Mouse (Mus musculus): ENCODE data around the gene Cdhr5. TPM values are rescaled to one million over a fixed set of nuclear protein-coding genes. Genes with fewer than 3 reads are reported as not detected.
"Not testable (repeated sequence)": the region's sequence is repeated elsewhere in the genome, so short reads cannot be mapped to it uniquely, and the experiment has no call there.

Cdhr5 gene
- polyA plus RNA-seq, 1 experiment from 2014 or later: 1.6 TPM

- H3K27ac ChIP-seq (ENCODE audit: low read length): no peak overlapping the region
- H3K36me3 ChIP-seq (ENCODE audit: control insufficient read depth, insufficient read depth, low read length): peaks cover 86% of the 10 kb centered on the region
- H3K9me3 ChIP-seq (ENCODE audit: control insufficient read depth, low read depth, low read length): no peaks in the 10 kb centered on the region
- no peaks in the 10 kb centered on the region for H3K27me3 ChIP-seq (ENCODE audit: control insufficient read depth, insufficient read depth, low read length)
- no peak for ATAC-seq (ENCODE audit: insufficient number of reproducible peaks, insufficient read depth, low FRiP score, low read depth)
- 94% methylated on average over 10 of the region's 10 CpGs for WGBS
- no peak overlapping the region for H3K4me3 ChIP-seq (ENCODE audit: low read depth, low read length)
- H3K4me1 ChIP-seq (ENCODE audit: control insufficient read depth, insufficient read depth, low read length): no peaks in the 10 kb centered on the region
- no peak overlapping the region for H3K4me2 ChIP-seq (replicated peaks; ENCODE audit: low read depth, low read length)
- H3K9ac ChIP-seq (replicated peaks; ENCODE audit: low read depth, low read length): no peak overlapping the region
Measured at GRCm38 (mm10) chr7:141256159-141256558, 20.4 kb downstream of the Cdhr5 start.

DNA sequence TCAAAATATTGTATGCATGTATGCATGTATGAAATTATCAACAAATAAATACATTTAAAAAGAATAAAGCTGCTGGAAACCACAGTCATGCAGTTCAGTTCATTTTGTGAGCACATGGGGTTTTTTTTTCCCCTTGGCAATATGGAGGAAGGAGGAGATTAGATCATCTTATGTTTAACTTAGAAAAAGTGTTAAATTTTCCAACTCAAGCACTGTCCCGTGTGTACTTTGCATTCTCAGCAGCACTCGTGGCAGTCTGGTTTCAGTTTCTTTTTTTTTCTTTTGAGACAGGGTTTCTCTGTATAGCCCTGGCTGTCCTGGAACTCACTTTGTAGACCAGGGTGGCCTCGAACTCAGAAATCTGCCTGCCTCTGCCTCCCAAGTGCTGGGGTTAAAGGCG lies 26.1 kb downstream of the Cdhr5 start:
- not testable (repeated sequence) for H3K9ac ChIP-seq (replicated peaks; ENCODE audit: low read depth, low read length); H3K9me3 ChIP-seq (ENCODE audit: control insufficient read depth, low read depth, low read length); H3K4me3 ChIP-seq (ENCODE audit: low read depth, low read length); ATAC-seq (ENCODE audit: insufficient number of reproducible peaks, insufficient read depth, low FRiP score, low read depth); H3K4me2 ChIP-seq (replicated peaks; ENCODE audit: low read depth, low read length); H3K27me3 ChIP-seq (ENCODE audit: control insufficient read depth, insufficient read depth, low read length); H3K27ac ChIP-seq (ENCODE audit: low read length); H3K4me1 ChIP-seq (ENCODE audit: control insufficient read depth, insufficient read depth, low read length)
- H3K36me3 ChIP-seq (ENCODE audit: control insufficient read depth, insufficient read depth, low read length): peaks cover 76% of the 10 kb centered on the region
- WGBS: 89% methylated on average over 4 of the region's 4 CpGs

GRCm38 (mm10) chr7:141231551-141231950 lies 45.0 kb downstream of the Cdhr5 start:
- Histone ChIP-seq H3K4me1 (ENCODE audit: control insufficient read depth, insufficient read depth, low read length) (peaks cover 9% of the 10 kb centered on the region), H3K9ac (replicated peaks; ENCODE audit: low read depth, low read length) (no peak overlapping the region), H3K27ac (ENCODE audit: low read length) (no peak overlapping the region), H3K36me3 (ENCODE audit: control insufficient read depth, insufficient read depth, low read length) (peaks cover 43% of the 10 kb centered on the region), H3K4me3 (ENCODE audit: low read depth, low read length) (no peak overlapping the region), H3K9me3 (ENCODE audit: control insufficient read depth, low read depth, low read length) (no peaks in the 10 kb centered on the region), H3K27me3 (ENCODE audit: control insufficient read depth, insufficient read depth, low read length) (no peaks in the 10 kb centered on the region), H3K4me2 (replicated peaks; ENCODE audit: low read depth, low read length) (no peak overlapping the region)
- no peak for ATAC-seq (ENCODE audit: insufficient number of reproducible peaks, insufficient read depth, low FRiP score, low read depth)
- WGBS: 90% methylated on average over 9 of the region's 10 CpGs

DNA sequence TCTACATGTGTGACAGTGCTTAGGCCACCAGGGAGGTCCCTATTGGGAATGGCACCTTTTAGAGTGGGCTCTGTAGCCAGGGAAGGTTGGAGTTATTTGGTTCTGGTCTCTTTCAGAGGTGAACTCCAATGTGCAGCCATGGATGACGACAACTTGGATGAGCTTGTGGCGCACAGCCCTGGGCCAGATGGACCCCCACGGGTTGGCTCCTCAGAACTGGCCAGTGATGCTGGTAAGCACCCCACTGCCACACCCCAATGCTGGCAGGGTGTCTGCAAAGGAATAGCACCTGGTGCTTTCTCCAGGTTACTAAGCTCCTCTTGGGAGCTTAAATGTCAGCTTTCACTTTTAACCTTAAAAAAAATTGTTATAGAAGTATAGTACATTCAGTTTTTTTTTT lies 45.5 kb downstream of the Cdhr5 start:
- Histone ChIP-seq H3K27me3 (ENCODE audit: control insufficient read depth, insufficient read depth, low read length) (no peaks in the 10 kb centered on the region), H3K36me3 (ENCODE audit: control insufficient read depth, insufficient read depth, low read length) (peaks cover 41% of the 10 kb centered on the region), H3K27ac (ENCODE audit: low read length) (no peak overlapping the region), H3K4me3 (ENCODE audit: low read depth, low read length) (no peak overlapping the region), H3K4me1 (ENCODE audit: control insufficient read depth, insufficient read depth, low read length) (peaks cover 9% of the 10 kb centered on the region), H3K4me2 (replicated peaks; ENCODE audit: low read depth, low read length) (no peak overlapping the region), H3K9ac (replicated peaks; ENCODE audit: low read depth, low read length) (no peak overlapping the region), H3K9me3 (ENCODE audit: control insufficient read depth, low read depth, low read length) (no peaks in the 10 kb centered on the region)
- WGBS: 97% methylated on average over 3 of the region's 3 CpGs
- no peak for ATAC-seq (ENCODE audit: insufficient number of reproducible peaks, insufficient read depth, low FRiP score, low read depth)

DNA sequence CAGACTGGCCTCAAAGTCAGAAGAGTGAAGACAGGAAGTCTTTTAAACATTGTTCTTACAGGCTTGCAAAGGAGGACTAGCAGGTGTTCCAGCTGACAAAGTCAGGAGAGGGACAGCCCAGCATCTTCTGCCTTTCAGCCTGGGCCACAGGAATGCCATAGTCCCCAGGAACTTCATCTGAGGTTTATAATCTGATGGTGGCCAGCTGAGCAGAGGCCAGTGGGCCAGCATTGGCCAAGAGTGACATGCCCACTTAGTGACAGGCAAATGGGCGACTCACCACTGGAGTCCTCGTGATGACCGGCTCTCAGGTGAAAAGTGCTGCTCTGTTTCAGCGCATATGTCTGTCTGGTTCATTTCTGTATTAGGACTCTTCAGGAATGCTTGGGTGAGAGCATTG lies 46.0 kb downstream of the Cdhr5 start:
- H3K9me3 ChIP-seq (ENCODE audit: control insufficient read depth, low read depth, low read length): no peaks in the 10 kb centered on the region
- 93% methylated on average over 4 of the region's 4 CpGs for WGBS
- no peaks in the 10 kb centered on the region for H3K27me3 ChIP-seq (ENCODE audit: control insufficient read depth, insufficient read depth, low read length)
- H3K36me3 ChIP-seq (ENCODE audit: control insufficient read depth, insufficient read depth, low read length): peaks cover 40% of the 10 kb centered on the region
- ATAC-seq (ENCODE audit: insufficient number of reproducible peaks, insufficient read depth, low FRiP score, low read depth): no peak
- H3K4me2 ChIP-seq (replicated peaks; ENCODE audit: low read depth, low read length): no peak overlapping the region
- H3K4me3 ChIP-seq (ENCODE audit: low read depth, low read length): no peak overlapping the region
- no peak overlapping the region for H3K9ac ChIP-seq (replicated peaks; ENCODE audit: low read depth, low read length)
- H3K27ac ChIP-seq (ENCODE audit: low read length): no peak overlapping the region
- H3K4me1 ChIP-seq (ENCODE audit: control insufficient read depth, insufficient read depth, low read length): peaks cover 9% of the 10 kb centered on the region

GRCm38 (mm10) chr7:141229702-141230101 lies 46.9 kb downstream of the Cdhr5 start:
- Histone ChIP-seq H3K4me3 (ENCODE audit: low read depth, low read length) (peak overlapping the region; percentile 78), H3K27me3 (ENCODE audit: control insufficient read depth, insufficient read depth, low read length) (no peaks in the 10 kb centered on the region), H3K36me3 (ENCODE audit: control insufficient read depth, insufficient read depth, low read length) (peaks cover 31% of the 10 kb centered on the region), H3K4me1 (ENCODE audit: control insufficient read depth, insufficient read depth, low read length) (peaks cover 9% of the 10 kb centered on the region), H3K4me2 (replicated peaks; ENCODE audit: low read depth, low read length) (peak overlapping the region; percentile 99), H3K27ac (ENCODE audit: low read length) (no peak overlapping the region), H3K9ac (replicated peaks; ENCODE audit: low read depth, low read length) (peak overlapping the region; percentile 83), H3K9me3 (ENCODE audit: control insufficient read depth, low read depth, low read length) (no peaks in the 10 kb centered on the region)
- ATAC-seq (ENCODE audit: insufficient number of reproducible peaks, insufficient read depth, low FRiP score, low read depth): no peak
- 48% methylated on average over 6 of the region's 6 CpGs for WGBS

- under 1% methylated on average over 76 of the region's 76 CpGs for WGBS
- peak within 1 kb of the TSS; percentile 92 for H3K27ac ChIP-seq (ENCODE audit: low read length)
- H3K4me2 ChIP-seq (replicated peaks; ENCODE audit: low read depth, low read length): peak within 1 kb of the TSS; percentile 99
- H3K9me3 ChIP-seq (ENCODE audit: control insufficient read depth, low read depth, low read length): no peaks in the 10 kb centered on the region
- peak within 1 kb of the TSS; percentile 83 for H3K9ac ChIP-seq (replicated peaks; ENCODE audit: low read depth, low read length)
- peak; percentile 92 for ATAC-seq (ENCODE audit: insufficient number of reproducible peaks, insufficient read depth, low FRiP score, low read depth)
- H3K4me1 ChIP-seq (ENCODE audit: control insufficient read depth, insufficient read depth, low read length): peaks cover 9% of the 10 kb centered on the region
- H3K36me3 ChIP-seq (ENCODE audit: control insufficient read depth, insufficient read depth, low read length): peaks cover 20% of the 10 kb centered on the region
- H3K4me3 ChIP-seq (ENCODE audit: low read depth, low read length): peak within 1 kb of the TSS; percentile 78
- H3K27me3 ChIP-seq (ENCODE audit: control insufficient read depth, insufficient read depth, low read length): no peaks in the 10 kb centered on the region
Measured at GRCm38 (mm10) chr7:141228279-141229067, 48.1 kb downstream of the Cdhr5 start, which contains the start of gene Phrf1. TSS of gene Phrf1 (plus strand) at chr7:141228784.

DNA sequence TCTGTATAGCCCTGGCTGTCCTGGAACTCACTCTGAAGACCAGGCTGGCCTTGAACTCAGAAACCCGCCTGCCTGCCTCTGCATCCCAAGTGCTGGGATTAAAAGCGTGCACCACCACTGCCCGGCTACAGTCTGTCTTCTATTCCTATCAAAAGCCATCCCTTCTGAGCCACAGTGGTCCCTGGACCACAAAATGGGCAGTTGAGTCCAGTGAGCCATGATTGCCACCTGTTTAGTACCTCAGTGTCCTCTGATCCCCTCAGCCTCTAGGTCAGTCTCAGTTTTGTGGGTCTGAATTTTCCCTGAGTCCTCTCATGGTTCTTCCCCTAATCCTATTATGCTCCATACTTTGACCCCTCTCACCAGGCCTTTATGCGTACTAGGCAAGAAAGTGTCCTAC lies 48.8 kb downstream of the Cdhr5 start:
- Histone ChIP-seq H3K4me3 (ENCODE audit: low read depth, low read length) (no peak overlapping the region), H3K4me1 (ENCODE audit: control insufficient read depth, insufficient read depth, low read length) (peaks cover 10% of the 10 kb centered on the region), H3K27me3 (ENCODE audit: control insufficient read depth, insufficient read depth, low read length) (no peaks in the 10 kb centered on the region), H3K9ac (replicated peaks; ENCODE audit: low read depth, low read length) (no peak overlapping the region), H3K9me3 (ENCODE audit: control insufficient read depth, low read depth, low read length) (no peaks in the 10 kb centered on the region), H3K27ac (ENCODE audit: low read length) (no peak overlapping the region; the same call in 1 of the 2 replicates), H3K4me2 (replicated peaks; ENCODE audit: low read depth, low read length) (no peak overlapping the region), H3K36me3 (ENCODE audit: control insufficient read depth, insufficient read depth, low read length) (peaks cover 13% of the 10 kb centered on the region)
- WGBS: 73% methylated on average over 4 of the region's 4 CpGs
- ATAC-seq (ENCODE audit: insufficient number of reproducible peaks, insufficient read depth, low FRiP score, low read depth): no peak

DNA sequence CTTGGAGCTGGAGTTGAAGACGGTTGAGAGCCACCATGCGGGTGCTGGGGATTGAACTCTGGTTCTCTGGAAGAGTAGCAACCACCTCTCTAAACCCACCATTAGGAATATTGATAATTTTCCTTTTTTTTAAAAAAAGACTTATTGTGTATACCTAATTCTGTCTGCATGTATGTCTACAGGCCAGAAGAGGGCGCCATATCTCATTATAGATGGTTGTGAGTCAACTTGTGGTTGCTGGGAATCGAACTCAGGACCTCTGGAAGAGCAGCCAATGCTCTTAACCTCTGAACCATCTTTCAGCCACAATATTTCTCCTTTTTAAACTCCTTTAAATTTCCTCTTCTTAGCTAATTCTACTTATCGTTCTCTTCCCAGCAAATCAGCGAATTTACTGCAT lies 50.1 kb downstream of the Cdhr5 start:
- Histone ChIP-seq H3K36me3 (ENCODE audit: control insufficient read depth, insufficient read depth, low read length) (peaks cover under 1% of the 10 kb centered on the region; the same call in 1 of the 2 replicates), H3K27me3 (ENCODE audit: control insufficient read depth, insufficient read depth, low read length) (no peaks in the 10 kb centered on the region), H3K4me2 (replicated peaks; ENCODE audit: low read depth, low read length) (no peak overlapping the region), H3K9ac (replicated peaks; ENCODE audit: low read depth, low read length) (no peak overlapping the region), H3K4me3 (ENCODE audit: low read depth, low read length) (no peak overlapping the region), H3K4me1 (ENCODE audit: control insufficient read depth, insufficient read depth, low read length) (peaks cover 18% of the 10 kb centered on the region), H3K9me3 (ENCODE audit: control insufficient read depth, low read depth, low read length) (no peaks in the 10 kb centered on the region), H3K27ac (ENCODE audit: low read length) (no peak overlapping the region)
- 82% methylated on average over 6 of the region's 6 CpGs for WGBS
- ATAC-seq (ENCODE audit: insufficient number of reproducible peaks, insufficient read depth, low FRiP score, low read depth): no peak

All from stomach, embryonic 14.5 days (tissue).